Mouse (Mus musculus) ES-Bruce4 (cell line): Measurements from ENCODE around the gene Tubb2b. TPM values are rescaled to one million over a fixed set of nuclear protein-coding genes. Genes with fewer than 3 reads are reported as not detected.

Experiments
- H3K27ac ChIP-seq: 2 replicates; pipeline ENCODE4 v1.5.1; 2012; ENCODE audit warnings: low read length, inconsistent platforms; ENCODE audit not compliant: insufficient read depth
- H3K27me3 ChIP-seq: 2 replicates; pipeline ENCODE4 v1.6.1; 2012; ENCODE audit warnings: mild to moderate bottlenecking, low read length, inconsistent platforms; ENCODE audit not compliant: control insufficient read depth, poor library complexity, insufficient read depth, severe bottlenecking
- H3K36me3 ChIP-seq: 2 replicates; pipeline ENCODE4 v1.6.1; 2012; ENCODE audit warnings: inconsistent platforms, mild to moderate bottlenecking, low read length, moderate library complexity; ENCODE audit not compliant: control insufficient read depth, poor library complexity, insufficient read depth, severe bottlenecking
- H3K4me1 ChIP-seq: one replicate; pipeline ENCODE4 v1.8.1; 2011; ENCODE audit warnings: low read length; ENCODE audit not compliant: control insufficient read depth, insufficient read depth
- H3K4me3 ChIP-seq: 2 replicates; pipeline ENCODE4 v1.5.1; 2011; ENCODE audit warnings: low read depth, mild to moderate bottlenecking, low read length
- H3K9ac ChIP-seq: 2 replicates; pipeline ENCODE4 v1.6.1; 2012; ENCODE audit warnings: low read depth, mild to moderate bottlenecking, inconsistent platforms; ENCODE audit not compliant: poor library complexity, severe bottlenecking
- H3K9me3 ChIP-seq: replicated peaks from 2 replicates; pipeline ENCODE4 v1.6.1; 2012; ENCODE audit warnings: mild to moderate bottlenecking, low read length, inconsistent platforms; ENCODE audit not compliant: control insufficient read depth, poor library complexity, insufficient read depth, severe bottlenecking
- CTCF ChIP-seq: IDR thresholded peaks from one replicate; pipeline ENCODE4 v1.8.1; 2011; ENCODE audit warnings: low read depth, low read length
- EP300 ChIP-seq: IDR thresholded peaks from 2 replicates; pipeline ENCODE4 v1.6.1; 2011; ENCODE audit warnings: low read depth, low read length; ENCODE audit not compliant: insufficient read depth
- POLR2A ChIP-seq: IDR thresholded peaks from one replicate; pipeline ENCODE4 v1.8.1; 2011; ENCODE audit warnings: low read length; ENCODE audit not compliant: insufficient read depth
- polyA plus RNA-seq: library from polyadenylated mRNA; stranded (reverse); fragments of >200 nt; gene quantifications from 2 replicates; pipeline ENCODE4 v1.2.4, GENCODE M21; 2011; ENCODE audit warnings: low read depth; ENCODE audit not compliant: missing spikeins, insufficient read depth, insufficient read length

The Tubb2b gene
- polyA plus RNA-seq, 1 experiment: 229 TPM

GRCm38 (mm10) chr13:34157596-34158157 lies 27.4 kb upstream of the Tubb2b start:
- TF ChIP-seq EP300 (no peak), CTCF (no peak), POLR2A (no peak)

GRCm38 (mm10) chr13:34156840-34157185 lies 26.5 kb upstream of the Tubb2b start:
- Histone ChIP-seq H3K4me1 (peaks cover 7% of the 10 kb centered on the region), H3K27ac (peak overlapping the region; percentile 94), H3K9me3 (no peaks in the 10 kb centered on the region), H3K36me3 (no peaks in the 10 kb centered on the region), H3K9ac (peak overlapping the region; percentile 52), H3K27me3 (no peaks in the 10 kb centered on the region), H3K4me3 (peak overlapping the region; percentile 10)
- no peak for TF ChIP-seq CTCF
- no peak for TF ChIP-seq POLR2A
- no peak for TF ChIP-seq EP300

More at GRCm38 (mm10) chr13:34157596-34158157, 27.4 kb upstream of the Tubb2b start:
- no peaks in the 10 kb centered on the region for H3K36me3 ChIP-seq
- H3K4me3 ChIP-seq: no peak overlapping the region
- no peaks in the 10 kb centered on the region for H3K9me3 ChIP-seq
- no peaks in the 10 kb centered on the region for H3K27me3 ChIP-seq
- H3K4me1 ChIP-seq: peaks cover 5% of the 10 kb centered on the region
- peak overlapping the region; percentile 94 for H3K27ac ChIP-seq
- 0 out of 2 replicates have a peak overlapping the region, but pooled peaks have one; percentile 52 for H3K9ac ChIP-seq

GRCm38 (mm10) chr13:34156133-34156839 lies 26.0 kb upstream of the Tubb2b start:
- H3K9ac ChIP-seq: peak overlapping the region; percentile 52
- H3K27ac ChIP-seq: peak overlapping the region; percentile 94
- H3K27me3 ChIP-seq: no peaks in the 10 kb centered on the region
- no peaks in the 10 kb centered on the region for H3K9me3 ChIP-seq
- TF ChIP-seq POLR2A (peak; percentile 5), EP300 (peak; percentile 85), CTCF (no peak)
- peaks cover 7% of the 10 kb centered on the region for H3K4me1 ChIP-seq
- H3K4me3 ChIP-seq: peak overlapping the region; percentile 32
- H3K36me3 ChIP-seq: no peaks in the 10 kb centered on the region

- no peaks in the 10 kb centered on the region for H3K27me3 ChIP-seq
- peak overlapping the region; percentile 84 for H3K27ac ChIP-seq
- H3K4me3 ChIP-seq: no peak overlapping the region
- peaks cover 7% of the 10 kb centered on the region for H3K4me1 ChIP-seq
- no peaks in the 10 kb centered on the region for H3K9me3 ChIP-seq
- no peaks in the 10 kb centered on the region for H3K36me3 ChIP-seq
- H3K9ac ChIP-seq: peak overlapping the region; percentile 70
- TF ChIP-seq EP300: no peak
- TF ChIP-seq CTCF: no peak
- no peak for TF ChIP-seq POLR2A
Observed at GRCm38 (mm10) chr13:34154931-34155272, 24.6 kb upstream of the Tubb2b start.

- peak overlapping the region; percentile 70 for H3K9ac ChIP-seq
- H3K27ac ChIP-seq: peak overlapping the region; percentile 84
- no peaks in the 10 kb centered on the region for H3K9me3 ChIP-seq
- 0 out of 2 replicates have a peak overlapping the region, but pooled peaks have one; percentile 26 for H3K4me3 ChIP-seq
- no peak for TF ChIP-seq POLR2A
- no peak for TF ChIP-seq EP300
- peak; percentile 69 for TF ChIP-seq CTCF
- H3K36me3 ChIP-seq: no peaks in the 10 kb centered on the region
- peaks cover 7% of the 10 kb centered on the region for H3K4me1 ChIP-seq
- H3K27me3 ChIP-seq: no peaks in the 10 kb centered on the region
Observed at GRCm38 (mm10) chr13:34154217-34154930, 24.1 kb upstream of the Tubb2b start.
